Mouse (Mus musculus): ENCODE data around the gene Olfr1222. TPM values are rescaled to one million over a fixed set of nuclear protein-coding genes. Genes with fewer than 3 reads are reported as not detected.

Gene Olfr1222
- polyA plus RNA-seq, 1 experiment from 2014 or later = not detected

DNA sequence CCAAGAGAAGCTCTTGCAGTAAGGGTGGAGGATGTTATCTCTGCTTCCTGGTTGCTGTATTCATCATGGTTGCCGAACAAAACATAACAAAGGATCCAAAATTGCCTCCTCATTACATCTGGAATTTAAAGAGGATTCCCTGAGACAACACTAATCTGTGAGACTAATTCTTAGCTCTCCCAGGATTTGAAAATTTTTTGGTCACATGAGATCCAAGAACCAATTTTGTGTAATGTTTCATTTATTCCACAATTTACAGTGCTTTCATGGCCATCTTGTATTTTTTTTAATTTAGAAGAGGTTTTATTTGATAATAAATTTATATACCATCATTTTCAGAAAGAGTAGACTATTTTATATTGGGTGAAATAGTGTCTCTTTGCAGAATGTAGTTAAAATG lies 49.4 kb downstream of the Olfr1222 start, which contains the start of gene Olfr1219:
Olfr1219 (minus strand) TSS at position 101 of the 400 bp plus-strand sequence.
- ATAC-seq (ENCODE audit: low read depth) = no peak
- H3K27me3 ChIP-seq (ENCODE audit: control insufficient read depth, insufficient read depth, low read length) = no peaks in the 10 kb centered on the region
- no peaks in the 10 kb centered on the region for H3K4me1 ChIP-seq (ENCODE audit: control insufficient read depth, insufficient read depth, low read length)
- 67% methylated on average over 1 of the region's 1 CpGs for WGBS
- H3K9ac ChIP-seq (replicated peaks; ENCODE audit: low read depth, low read length) = no peak within 1 kb of the TSS
- H3K27ac ChIP-seq (ENCODE audit: low read depth, low read length) = no peak within 1 kb of the TSS
- no peaks in the 10 kb centered on the region for H3K9me3 ChIP-seq (ENCODE audit: control insufficient read depth, low read length)
- H3K4me2 ChIP-seq (ENCODE audit: low read depth, low read length) = no peak within 1 kb of the TSS
- H3K36me3 ChIP-seq (ENCODE audit: control insufficient read depth, insufficient read depth, low read length) = no peaks in the 10 kb centered on the region
- no peak within 1 kb of the TSS for H3K4me3 ChIP-seq (ENCODE audit: low read depth, low read length)

DNA sequence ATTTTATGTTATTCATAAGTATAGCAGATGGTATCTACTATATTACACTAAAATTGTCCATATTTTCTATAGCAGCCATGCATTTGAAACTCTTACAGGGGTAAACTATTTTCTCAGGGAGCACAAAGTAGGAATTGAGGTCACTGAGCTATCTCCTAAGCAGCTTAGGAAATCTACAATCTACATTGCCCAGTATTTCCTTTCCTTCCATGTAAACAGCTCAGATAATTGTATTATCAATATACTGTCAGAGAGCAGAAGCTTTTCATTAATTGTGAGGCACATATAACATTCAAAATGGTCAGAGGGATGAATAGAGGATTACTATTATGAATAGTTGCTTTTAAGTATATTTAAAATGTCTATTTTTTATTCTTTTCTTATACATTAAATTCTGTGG lies 51.4 kb downstream of the Olfr1222 start:
- H3K4me2 ChIP-seq (ENCODE audit: low read depth, low read length) = no peak overlapping the region
- no peaks in the 10 kb centered on the region for H3K27me3 ChIP-seq (ENCODE audit: control insufficient read depth, insufficient read depth, low read length)
- no peaks in the 10 kb centered on the region for H3K4me1 ChIP-seq (ENCODE audit: control insufficient read depth, insufficient read depth, low read length)
- H3K27ac ChIP-seq (ENCODE audit: low read depth, low read length) = no peak overlapping the region
- no peak for ATAC-seq (ENCODE audit: low read depth)
- H3K36me3 ChIP-seq (ENCODE audit: control insufficient read depth, insufficient read depth, low read length) = no peaks in the 10 kb centered on the region
- no peak overlapping the region for H3K9ac ChIP-seq (replicated peaks; ENCODE audit: low read depth, low read length)
- no peaks in the 10 kb centered on the region for H3K9me3 ChIP-seq (ENCODE audit: control insufficient read depth, low read length)
- H3K4me3 ChIP-seq (ENCODE audit: low read depth, low read length) = no peak overlapping the region

Other genes with a start within 250 kb of the Olfr1222 start
- gene Olfr1208, start 230.7 kb downstream of the Olfr1222 start, polyA plus RNA-seq (2014; fragmentation: Nextera tagmentation; extraction: Ambion mirVana) = not detected in 2 replicates
- gene Olfr1209, start 217.9 kb downstream of the Olfr1222 start, polyA plus RNA-seq (2014; fragmentation: Nextera tagmentation; extraction: Ambion mirVana) = not detected in 2 replicates
- gene Olfr1211, start 194.9 kb downstream of the Olfr1222 start, polyA plus RNA-seq (2014; fragmentation: Nextera tagmentation; extraction: Ambion mirVana) = not detected in 2 replicates
- not detected in 2 replicates for gene Olfr1212, start 179.1 kb downstream of the Olfr1222 start, polyA plus RNA-seq (2014; fragmentation: Nextera tagmentation; extraction: Ambion mirVana)
- gene Gm13762, start 152.8 kb downstream of the Olfr1222 start, polyA plus RNA-seq (2014; fragmentation: Nextera tagmentation; extraction: Ambion mirVana) = not detected in 2 replicates
- gene Olfr1214, start 140.4 kb downstream of the Olfr1222 start, polyA plus RNA-seq (2014; fragmentation: Nextera tagmentation; extraction: Ambion mirVana) = not detected in 2 replicates
- gene Olfr1215, start 126.1 kb downstream of the Olfr1222 start, polyA plus RNA-seq (2014; fragmentation: Nextera tagmentation; extraction: Ambion mirVana) = not detected in 2 replicates
- gene Olfr1216, start 114.7 kb downstream of the Olfr1222 start, polyA plus RNA-seq (2014; fragmentation: Nextera tagmentation; extraction: Ambion mirVana) = not detected in 2 replicates
- not detected in 2 replicates for gene Olfr1217, start 101.0 kb downstream of the Olfr1222 start, polyA plus RNA-seq (2014; fragmentation: Nextera tagmentation; extraction: Ambion mirVana)
- not detected in 2 replicates for gene Olfr1218, start 71.9 kb downstream of the Olfr1222 start, polyA plus RNA-seq (2014; fragmentation: Nextera tagmentation; extraction: Ambion mirVana)
- not detected in 2 replicates for gene Olfr1219, start 49.5 kb downstream of the Olfr1222 start, polyA plus RNA-seq (2014; fragmentation: Nextera tagmentation; extraction: Ambion mirVana)
- not detected in 2 replicates for gene Olfr1220, start 26.2 kb downstream of the Olfr1222 start, polyA plus RNA-seq (2014; fragmentation: Nextera tagmentation; extraction: Ambion mirVana)
- gene Olfr1221, start 15.8 kb downstream of the Olfr1222 start, polyA plus RNA-seq (2014; fragmentation: Nextera tagmentation; extraction: Ambion mirVana) = not detected in 2 replicates
- not detected in 2 replicates for gene Olfr1223, start 18.5 kb upstream of the Olfr1222 start, polyA plus RNA-seq (2014; fragmentation: Nextera tagmentation; extraction: Ambion mirVana)
- gene Olfr1224-ps1, start 31.0 kb upstream of the Olfr1222 start, polyA plus RNA-seq (2014; fragmentation: Nextera tagmentation; extraction: Ambion mirVana) = not detected in 2 replicates
- not detected in 2 replicates for gene Olfr1225, start 41.6 kb upstream of the Olfr1222 start, polyA plus RNA-seq (2014; fragmentation: Nextera tagmentation; extraction: Ambion mirVana)
- not detected in 2 replicates for gene Olfr1226, start 67.0 kb upstream of the Olfr1222 start, polyA plus RNA-seq (2014; fragmentation: Nextera tagmentation; extraction: Ambion mirVana)
- gene Olfr1228, start 121.0 kb upstream of the Olfr1222 start, polyA plus RNA-seq (2014; fragmentation: Nextera tagmentation; extraction: Ambion mirVana) = not detected in 2 replicates
- not detected in 2 replicates for gene Olfr1229, start 155.0 kb upstream of the Olfr1222 start, polyA plus RNA-seq (2014; fragmentation: Nextera tagmentation; extraction: Ambion mirVana)
- gene Olfr1230, start 164.2 kb upstream of the Olfr1222 start, polyA plus RNA-seq (2014; fragmentation: Nextera tagmentation; extraction: Ambion mirVana) = not detected in 2 replicates
- not detected in 2 replicates for gene Olfr1231, start 174.0 kb upstream of the Olfr1222 start, polyA plus RNA-seq (2014; fragmentation: Nextera tagmentation; extraction: Ambion mirVana)
- gene Olfr1232, start 196.6 kb upstream of the Olfr1222 start, polyA plus RNA-seq (2014; fragmentation: Nextera tagmentation; extraction: Ambion mirVana) = not detected in 2 replicates
- gene Olfr1233, start 209.3 kb upstream of the Olfr1222 start, polyA plus RNA-seq (2014; fragmentation: Nextera tagmentation; extraction: Ambion mirVana) = not detected in 2 replicates
- not detected in 2 replicates for gene Olfr1234, start 231.8 kb upstream of the Olfr1222 start, polyA plus RNA-seq (2014; fragmentation: Nextera tagmentation; extraction: Ambion mirVana)

Measured in neural tube, embryonic 14.5 days (tissue).